Mouse (Mus musculus): ENCODE measurements around the gene Unc93a2.
"Not testable (repeated sequence)": the region's sequence is repeated elsewhere in the genome, so short reads cannot be mapped to it uniquely, and the experiment has no call there.

DNA sequence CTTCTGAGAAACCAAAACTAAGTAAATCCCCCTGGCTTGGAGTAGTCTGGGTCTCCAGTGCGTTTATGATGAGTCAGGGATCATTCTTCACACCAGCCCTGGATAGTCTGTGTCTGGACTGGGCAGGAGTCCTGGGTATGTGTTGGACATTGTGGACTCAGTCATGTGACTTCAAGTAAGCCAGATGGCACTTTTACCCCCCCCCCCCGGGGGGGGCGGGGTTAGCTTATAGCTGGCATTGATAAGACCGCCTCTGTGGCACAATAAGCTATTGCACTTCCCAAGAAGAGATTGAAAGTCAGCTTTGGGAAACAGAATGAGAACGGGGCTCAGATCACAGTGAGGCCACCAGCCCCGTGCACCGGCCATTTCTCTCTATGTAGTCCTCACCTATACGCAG lies 752 bp upstream of the Unc93a2 start:
- TF ChIP-seq POLR2A (IDR thresholded peaks at IDR 0.05; ENCODE audit: low read depth, low read length); CTCF (IDR thresholded peaks at IDR 0.05; ENCODE audit: extremely low read depth, insufficient read length, insufficient replicate concordance, low read depth, low read length): not testable (repeated sequence)
